Mouse (Mus musculus): ENCODE measurements around the gene Pdlim5.

DNA sequence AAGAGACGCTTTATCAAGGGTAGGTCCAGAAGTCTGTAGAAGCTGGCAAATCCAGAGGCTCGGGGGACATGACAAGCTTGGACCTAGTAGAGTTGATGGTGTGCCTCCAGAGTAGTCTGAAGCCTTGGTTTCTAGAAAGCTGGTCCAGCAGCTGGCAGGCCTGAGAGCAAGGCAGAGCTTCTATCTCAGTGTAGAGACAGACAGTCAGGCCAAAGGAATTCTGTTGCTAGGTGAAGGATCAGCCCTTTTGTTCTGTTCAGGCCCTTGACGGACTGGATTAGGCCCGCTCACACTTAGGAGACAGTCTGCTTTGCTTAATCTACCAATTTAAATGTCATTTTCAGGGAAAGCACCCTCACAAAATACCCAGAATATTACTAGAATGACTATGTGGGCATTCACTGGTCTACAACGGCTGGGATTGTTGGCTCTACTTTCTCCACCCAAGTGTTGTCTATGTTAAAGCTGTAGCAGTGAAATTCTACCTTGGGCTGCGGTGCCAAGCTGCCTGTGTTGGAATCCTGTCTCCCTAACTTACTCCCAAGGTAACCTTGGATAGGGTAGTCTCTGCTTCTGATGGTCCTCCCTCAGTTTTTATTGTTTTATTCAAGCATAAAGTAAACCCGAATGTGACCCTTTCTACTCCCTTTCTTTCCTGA is 38.8 kb upstream of the Pdlim5 start:
- TF ChIP-seq CTCF (IDR thresholded peaks at IDR 0.05; ENCODE audit: borderline replicate concordance, extremely low read depth, insufficient read depth, insufficient read length) (no peak), POLR2A (IDR thresholded peaks at IDR 0.05; ENCODE audit: borderline replicate concordance, extremely low read depth, insufficient read depth, insufficient read length, poor library complexity, severe bottlenecking) (no peak)

Data from brain, embryonic 14.5 days (tissue).